Mouse (Mus musculus) kidney, postnatal 4 days (tissue): ENCODE measurements at regions not wholly inside any gene's neighbourhood (a gene's known extent, or its start where the extent isn't known, plus 50 kb on each side); places are given as distances from the start of the nearest gene placed in this dataset.

Experiments
- DNase-seq, 2 experiments: peaks; one replicate each; pipeline ENCODE4 v3.0.0; 2021; ENCODE audit warnings: mixed read lengths in 2 of 2

DNA sequence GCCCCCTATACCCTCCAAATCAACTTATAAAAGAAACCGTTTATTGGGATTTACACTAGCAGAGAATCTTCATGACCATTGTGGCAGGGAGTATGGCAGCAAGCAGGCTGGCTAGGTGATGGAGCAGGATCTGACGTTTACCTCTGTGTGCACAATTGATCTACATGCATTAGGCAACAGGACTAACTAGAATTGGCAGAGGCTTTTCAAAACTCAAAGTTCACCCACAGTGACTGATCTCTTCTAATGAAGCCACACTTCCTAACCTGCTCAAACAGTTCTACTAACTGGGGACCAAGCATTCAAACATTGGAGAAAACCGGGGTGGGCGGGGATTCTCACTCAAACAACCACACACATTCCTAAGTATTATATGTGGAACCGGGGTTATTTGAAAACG lies 1382.9 kb upstream of the Tenm2 start:
- no peak for DNase-seq

DNA sequence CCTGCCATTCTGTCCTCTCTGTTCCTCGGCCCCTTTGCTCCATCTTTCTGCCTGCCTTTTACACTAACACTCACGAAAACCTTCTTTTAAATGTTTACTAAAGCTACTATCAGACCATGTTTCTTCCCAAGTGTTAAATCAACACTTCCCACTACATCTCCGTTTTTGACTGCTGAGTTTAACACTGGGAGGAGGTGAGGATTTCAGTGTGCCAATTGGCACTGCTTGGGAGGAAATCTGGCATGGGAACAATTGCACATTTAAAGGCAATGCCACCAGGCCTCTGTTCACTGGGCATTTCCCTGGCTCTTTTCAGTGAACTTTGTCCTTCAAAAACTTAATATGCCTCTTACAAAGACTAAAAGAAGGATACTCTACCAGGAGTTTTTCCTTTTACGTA lies 1365.2 kb upstream of the Tenm2 start:
- no peak for DNase-seq

DNA sequence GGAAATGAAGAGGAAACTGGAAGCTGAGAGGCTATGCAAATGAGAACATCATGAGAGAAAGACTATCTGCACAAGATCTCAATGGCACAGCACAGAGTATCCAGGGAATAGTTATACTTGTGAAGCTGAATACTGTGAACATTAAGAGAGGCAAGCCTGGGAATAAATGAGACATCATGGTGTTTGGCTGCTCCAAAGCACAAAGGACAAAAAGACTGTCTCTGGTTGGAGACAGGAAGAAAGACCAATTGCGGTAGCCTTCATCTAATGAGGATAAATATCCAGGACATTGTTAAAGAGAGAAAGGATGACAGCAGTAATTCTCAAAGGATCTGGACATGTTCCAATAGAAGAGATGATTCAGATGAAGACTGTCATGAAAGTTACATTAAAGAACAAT lies 1332.8 kb upstream of the Tenm2 start:
- no peak for DNase-seq

- DNase-seq = peak; percentile 17 to 29
Measured at GRCm38 (mm10) chr11:38543893-38544292, 1308.1 kb upstream of the Tenm2 start.

- no peak for DNase-seq
Measured at GRCm38 (mm10) chr11:38540097-38540496, 1304.3 kb upstream of the Tenm2 start.

GRCm38 (mm10) chr11:38532282-38532681 lies 1296.5 kb upstream of the Tenm2 start:
- no peak for DNase-seq

GRCm38 (mm10) chr11:38509676-38510075 lies 1273.9 kb upstream of the Tenm2 start:
- DNase-seq = no peak

DNA sequence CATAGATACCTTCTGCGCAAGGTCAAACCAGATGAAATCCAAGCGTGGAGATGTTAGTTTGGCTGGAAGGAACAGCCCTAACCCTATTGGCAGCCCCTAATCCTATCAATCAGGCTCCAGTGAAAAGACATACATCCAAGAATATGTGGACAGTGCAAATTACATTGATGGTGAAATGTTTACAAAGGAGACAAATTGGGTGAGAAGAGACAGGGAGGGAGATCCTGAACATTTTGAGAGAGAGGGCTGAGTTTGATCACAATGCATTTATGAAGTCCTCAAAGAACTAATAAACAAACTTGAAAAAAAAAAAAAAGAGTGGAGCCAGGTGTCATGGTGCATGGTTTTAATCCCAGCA lies 1228.5 kb upstream of the Tenm2 start:
- no peak for DNase-seq

DNA sequence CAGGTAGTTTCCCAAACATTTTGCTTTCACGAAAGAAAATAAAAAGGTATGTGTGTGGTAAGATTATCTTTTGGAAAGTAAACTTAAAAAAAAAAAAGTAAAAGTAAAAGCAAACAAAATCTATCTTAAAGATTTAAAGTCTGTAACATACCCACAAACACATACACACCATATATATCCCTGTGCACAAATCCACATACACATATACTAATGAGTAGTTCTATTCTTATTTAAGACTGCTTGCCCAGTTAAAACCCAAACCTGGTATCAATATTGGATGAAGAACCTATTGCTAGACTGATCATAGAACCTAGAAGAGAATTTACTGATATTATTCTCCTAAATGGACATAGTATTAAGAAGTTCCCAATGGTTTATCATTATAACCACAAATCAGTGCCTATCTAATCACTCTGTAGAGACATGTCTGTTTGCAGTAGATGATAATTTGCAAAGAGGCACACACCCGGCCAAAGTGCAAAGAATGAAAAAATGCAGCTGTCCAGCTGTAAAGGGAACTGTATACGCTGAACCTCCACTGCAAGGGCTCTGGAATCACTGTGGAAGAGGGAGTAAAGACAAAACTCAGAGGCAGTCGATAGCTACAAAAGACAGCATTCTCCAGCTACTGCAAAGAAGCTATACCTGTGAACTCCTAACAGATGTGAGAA lies 1227.9 kb upstream of the Tenm2 start:
- DNase-seq = peak; percentile 13 to 15

GRCm38 (mm10) chr11:38443291-38443690 lies 1207.5 kb upstream of the Tenm2 start:
- DNase-seq = no peak

DNA sequence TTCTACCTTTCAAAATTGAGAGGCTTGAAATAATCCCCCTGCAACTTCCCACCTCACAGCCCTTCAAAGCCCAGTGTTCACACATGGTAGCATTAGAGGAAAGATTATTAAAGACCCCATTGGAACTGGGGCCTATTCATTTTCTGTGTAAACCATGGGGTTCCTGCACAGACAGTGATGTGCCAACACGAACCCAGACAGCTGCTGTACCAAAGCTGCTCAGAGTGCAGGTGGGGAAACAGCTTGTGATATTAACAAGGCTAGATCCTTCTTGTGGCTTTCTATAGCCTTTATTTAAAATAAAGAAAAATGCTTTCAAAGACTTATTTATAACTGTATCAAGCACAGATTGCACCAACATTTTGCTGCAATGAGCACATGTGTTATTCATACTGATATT lies 1174.5 kb upstream of the Tenm2 start:
- no peak for DNase-seq

DNA sequence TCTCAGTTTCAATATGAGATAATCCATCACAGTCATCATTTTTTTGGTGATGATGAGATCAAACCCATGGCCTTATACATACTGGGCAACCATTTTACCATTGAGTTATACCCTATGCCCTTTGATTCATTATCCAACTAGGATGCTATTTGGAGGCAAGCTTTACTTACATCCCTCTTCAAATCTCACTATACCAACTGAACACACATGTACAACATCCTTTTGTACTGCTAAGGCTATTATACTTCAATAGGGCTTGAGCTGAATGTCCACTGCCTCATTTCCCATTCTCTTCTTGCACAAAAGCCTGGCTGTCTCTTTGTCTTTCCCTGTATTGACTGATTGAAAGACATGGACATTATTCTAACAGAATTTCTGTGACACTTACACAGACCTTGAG lies 1162.0 kb upstream of the Tenm2 start:
- DNase-seq = no peak

- no peak for DNase-seq
Measured at GRCm38 (mm10) chr11:38386958-38387357, 1151.2 kb upstream of the Tenm2 start.

GRCm38 (mm10) chr11:38346442-38346841 lies 1110.7 kb upstream of the Tenm2 start:
- no peak for DNase-seq

- DNase-seq = no peak
Measured at GRCm38 (mm10) chr11:38335411-38335810, 1099.6 kb upstream of the Tenm2 start.

DNA sequence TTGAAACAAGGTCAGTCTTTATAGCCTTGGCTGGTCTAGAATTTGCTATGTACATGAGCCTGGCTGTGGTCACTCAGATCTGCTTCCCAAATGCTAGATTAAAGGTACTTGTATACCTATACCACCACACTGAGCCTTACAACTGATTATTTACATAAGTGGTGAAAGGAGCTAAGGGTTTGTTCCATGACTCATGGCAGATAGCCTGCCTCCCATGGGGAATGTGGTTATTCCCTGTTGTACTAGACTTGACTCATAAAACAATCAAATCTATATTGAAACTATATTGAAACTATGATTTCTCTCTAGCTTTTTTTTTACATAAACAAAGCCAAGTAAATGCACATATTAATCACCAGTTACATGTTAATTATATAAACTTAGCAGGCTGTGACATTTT lies 1061.9 kb upstream of the Tenm2 start:
- DNase-seq = no peak

DNA sequence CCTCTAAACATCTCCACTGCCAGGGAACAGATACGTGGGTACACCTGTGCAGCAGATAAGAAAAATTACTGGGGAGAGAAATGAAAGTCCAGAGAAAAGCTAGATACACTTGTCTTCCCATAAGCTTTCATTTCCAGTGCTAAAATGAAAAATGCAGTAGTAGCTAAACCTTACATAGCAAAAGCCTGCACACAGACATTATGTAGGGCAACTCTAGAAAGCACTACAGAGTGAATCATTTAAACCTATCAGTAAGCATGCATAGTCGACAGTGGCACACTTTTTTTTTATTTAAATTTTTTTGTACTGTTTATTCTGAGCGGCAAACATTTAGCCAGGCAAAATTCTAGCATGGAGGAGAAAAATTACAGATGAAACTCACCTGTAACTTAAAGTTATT lies 1055.5 kb upstream of the Tenm2 start:
- DNase-seq = no peak

- DNase-seq = no peak
Measured at GRCm38 (mm10) chr11:38280961-38281360, 1045.2 kb upstream of the Tenm2 start.
